In the genomic region with DNA sequence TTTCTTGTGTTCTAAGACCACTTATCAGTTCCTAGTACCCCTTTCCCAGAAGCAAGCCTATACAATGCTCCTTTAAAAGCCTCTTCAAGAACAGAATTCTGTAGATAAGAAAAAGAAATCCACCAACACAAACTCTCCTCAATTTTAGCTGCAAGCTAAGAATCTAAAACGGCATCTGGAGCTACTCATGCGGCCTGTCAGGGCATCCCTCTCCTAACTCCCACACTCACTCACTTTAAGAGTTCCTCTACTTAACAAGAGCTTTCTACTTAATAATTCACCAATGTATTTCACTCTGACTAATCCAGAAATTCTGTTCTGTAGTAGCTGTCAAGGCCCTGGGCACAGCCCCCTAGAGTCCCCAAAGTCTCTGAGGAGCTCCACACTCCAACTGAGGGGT, we compare ENCODE assay signal across 27 mouse cellular contexts. TPM values are rescaled to one million over a fixed set of nuclear protein-coding genes. Genes with fewer than 3 reads are reported as not detected.
DNase-seq lines count a peak whose midpoint lies in the region; ATAC-seq and TF ChIP-seq lines count a peak whose summit lies in the region.
"Had no signal": no experiment of that assay in that cellular context is flagged by ENCODE, and none has a peak within 500 bp of the region (broad histone marks: within the 10 kb centered on the region; RNA-seq: fewer than 3 reads in every experiment).

No protein-coding gene starts in this region.

- no peaks in the 10 kb centered on the region for H3K36me3 ChIP-seq in intestine, embryonic 14.5 days (ENCODE audit: control insufficient read depth, insufficient read depth, low read length)
- H3K36me3 ChIP-seq in intestine, postnatal 0 days (ENCODE audit: control insufficient read depth, insufficient read depth), result no peaks in the 10 kb centered on the region
- H3K36me3 ChIP-seq in ES-Bruce4 (ENCODE audit: control insufficient read depth, insufficient read depth, low read length, poor library complexity, severe bottlenecking), result no peaks in the 10 kb centered on the region
- H3K36me3 ChIP-seq: forebrain, embryonic 10.5 days; heart, embryonic 10.5 days; heart, embryonic 13.5 days had no signal

- H3K27ac ChIP-seq in intestine, embryonic 14.5 days (ENCODE audit: low read depth), result peak overlapping the region; percentile 27; the same call in 1 of the 2 replicates
- no peak overlapping the region for H3K27ac ChIP-seq in intestine, postnatal 0 days (ENCODE audit: low read depth, low read length)
- H3K27ac ChIP-seq in ES-Bruce4 (ENCODE audit: insufficient read depth, low read length), result peak overlapping the region; percentile 100
- H3K27ac ChIP-seq: forebrain, embryonic 10.5 days; forebrain, embryonic 13.5 days; heart, adult 2 months; heart, embryonic 10.5 days; heart, embryonic 13.5 days; hindbrain, embryonic 14.5 days; hindbrain, postnatal 0 days had no signal

- no peak overlapping the region for H3K4me3 ChIP-seq in intestine, embryonic 14.5 days (ENCODE audit: low read depth, low read length)
- H3K4me3 ChIP-seq in intestine, postnatal 0 days (ENCODE audit: low read depth, low read length), result no peak overlapping the region
- H3K4me3 ChIP-seq in ES-Bruce4 (ENCODE audit: low read depth, low read length), result no peak overlapping the region
- H3K4me3 ChIP-seq: forebrain, embryonic 10.5 days; forebrain, embryonic 13.5 days; heart, adult 2 months; heart, embryonic 10.5 days; heart, embryonic 13.5 days had no signal

- H3K4me2 ChIP-seq in intestine, embryonic 14.5 days (ENCODE audit: low read length), result no peak overlapping the region
- no peak overlapping the region for H3K4me2 ChIP-seq in intestine, postnatal 0 days (replicated peaks; ENCODE audit: low read depth)
- H3K4me2 ChIP-seq: forebrain, embryonic 13.5 days; heart, embryonic 13.5 days; hindbrain, embryonic 14.5 days had no signal

- TF ChIP-seq CTCF in intestine, postnatal 0 days (IDR thresholded peaks at IDR 0.05; ENCODE audit: low read depth), result no peak
- TF ChIP-seq CTCF in ES-Bruce4 (IDR thresholded peaks at IDR 0.05; ENCODE audit: low read depth, low read length), result no peak

- no peak for TF ChIP-seq POLR2A in ES-Bruce4 (IDR thresholded peaks at IDR 0.05; ENCODE audit: insufficient read depth, low read length)

- no peak for DNase-seq in intestine, embryonic 14.5 days (ENCODE audit: low spot score)
- peak; percentile 34 for DNase-seq in kidney, postnatal 10 days
- DNase-seq in kidney, postnatal 14 days, result no peak
- no peak for DNase-seq in cerebellum, adult 9-10 months
- DNase-seq: adrenal gland, adult 2 months; adrenal gland, postnatal 14 days; cerebellum, adult 11-12 months; cerebellum, adult 8-10 months; cerebellum, postnatal 14 days; gastrocnemius, postnatal 10 days; gastrocnemius, postnatal 36 days; heart, adult 2 months; heart, postnatal 14 days; heart, postnatal 4 days had no signal

- 0 out of 2 replicates have a peak, but pooled peaks cover 4% of the 10 kb centered on the region for H3K4me1 ChIP-seq in intestine, embryonic 14.5 days (replicated peaks; ENCODE audit: control insufficient read depth, insufficient read depth, low read length)
- H3K4me1 ChIP-seq in intestine, postnatal 0 days (replicated peaks; ENCODE audit: control insufficient read depth, insufficient read depth, low read length), result no peaks in the 10 kb centered on the region
- peaks cover 6% of the 10 kb centered on the region for H3K4me1 ChIP-seq in ES-Bruce4 (ENCODE audit: control insufficient read depth, insufficient read depth, low read length)
- H3K4me1 ChIP-seq: forebrain, embryonic 13.5 days; heart, embryonic 10.5 days; heart, embryonic 13.5 days had no signal

- no peak for ATAC-seq in intestine, embryonic 14.5 days (replicated peaks; ENCODE audit: low FRiP score, low TSS enrichment, low read depth)
- ATAC-seq in intestine, postnatal 0 days, result no peak
- ATAC-seq: forebrain, embryonic 13.5 days; forebrain, embryonic 16.5 days; hindbrain, postnatal 0 days had no signal

- H3K9me3 ChIP-seq in intestine, embryonic 14.5 days (ENCODE audit: control insufficient read depth, low read length), result no peaks in the 10 kb centered on the region
- H3K9me3 ChIP-seq in intestine, postnatal 0 days (ENCODE audit: control insufficient read depth), result no peaks in the 10 kb centered on the region
- no peaks in the 10 kb centered on the region for H3K9me3 ChIP-seq in ES-Bruce4 (replicated peaks; ENCODE audit: control insufficient read depth, insufficient read depth, low read length, poor library complexity, severe bottlenecking)
- H3K9me3 ChIP-seq: forebrain, embryonic 10.5 days; forebrain, embryonic 13.5 days; heart, embryonic 10.5 days; heart, embryonic 13.5 days had no signal

- no peaks in the 10 kb centered on the region for H3K27me3 ChIP-seq in intestine, embryonic 14.5 days (replicated peaks; ENCODE audit: control insufficient read depth, insufficient read depth, low read length)
- no peaks in the 10 kb centered on the region for H3K27me3 ChIP-seq in intestine, postnatal 0 days (replicated peaks; ENCODE audit: control insufficient read depth, insufficient read depth, low read length)
- H3K27me3 ChIP-seq in ES-Bruce4 (ENCODE audit: control insufficient read depth, insufficient read depth, low read length, poor library complexity, severe bottlenecking), result no peaks in the 10 kb centered on the region
- H3K27me3 ChIP-seq: forebrain, embryonic 13.5 days had no signal

- TF ChIP-seq EP300 in ES-Bruce4 (IDR thresholded peaks at IDR 0.05; ENCODE audit: insufficient read depth, low read depth, low read length), result no peak

- 35% methylated on average over 2 of the region's 2 CpGs for WGBS in intestine, embryonic 14.5 days
- 62% methylated on average over 2 of the region's 2 CpGs for WGBS in intestine, postnatal 0 days

- no peak overlapping the region for H3K9ac ChIP-seq in intestine, embryonic 14.5 days (ENCODE audit: low read length)
- H3K9ac ChIP-seq in intestine, postnatal 0 days (ENCODE audit: low read depth, low read length), result no peak overlapping the region
- no peak overlapping the region for H3K9ac ChIP-seq in ES-Bruce4 (ENCODE audit: low read depth, poor library complexity, severe bottlenecking)
- H3K9ac ChIP-seq: forebrain, embryonic 13.5 days; heart, embryonic 13.5 days; hindbrain, embryonic 14.5 days had no signal

RNA-seq across cellular contexts. Expression of a gene that starts 6.3 kb away (rescaled TPM):
- polyA plus RNA-seq in intestine, embryonic 14.5 days (2014; fragmentation: Nextera tagmentation; extraction: Ambion mirVana), result 52.7 and 53.5 TPM in 2 replicates
- 65.1 and 79.2 TPM in 2 replicates for polyA plus RNA-seq in intestine, postnatal 0 days (2015; fragmentation: Nextera tagmentation; extraction: Ambion mirVana)
- 43.1 and 45.9 TPM in 2 replicates for polyA plus RNA-seq in ES-Bruce4 (2011; ENCODE audit: insufficient read depth, insufficient read length, low read depth, missing spikeins)

RNA-seq across cellular contexts. Expression of a gene that starts 6.8 kb away (rescaled TPM):
- polyA plus RNA-seq in intestine, embryonic 14.5 days (2014; fragmentation: Nextera tagmentation; extraction: Ambion mirVana), result 1.1 and 1.8 TPM in 2 replicates
- 9.5 and 9.7 TPM in 2 replicates for polyA plus RNA-seq in intestine, postnatal 0 days (2015; fragmentation: Nextera tagmentation; extraction: Ambion mirVana)
- polyA plus RNA-seq in ES-Bruce4 (2011; ENCODE audit: insufficient read depth, insufficient read length, low read depth, missing spikeins), result not detected in 2 replicates
- polyA plus RNA-seq: embryonic facial prominence, embryonic 11.5 days; hindbrain, embryonic 11.5 days had no signal

RNA-seq across cellular contexts. Expression of a gene that starts 21.1 kb away (rescaled TPM):
- not detected in 2 replicates for polyA plus RNA-seq in intestine, embryonic 14.5 days (2014; fragmentation: Nextera tagmentation; extraction: Ambion mirVana)
- polyA plus RNA-seq in intestine, postnatal 0 days (2015; fragmentation: Nextera tagmentation; extraction: Ambion mirVana), result 0.12 and 0.20 TPM in 2 replicates
- polyA plus RNA-seq in ES-Bruce4 (2011; ENCODE audit: insufficient read depth, insufficient read length, low read depth, missing spikeins), result not detected in 2 replicates
- polyA plus RNA-seq: embryonic facial prominence, embryonic 11.5 days; embryonic facial prominence, embryonic 14.5 days; forebrain, embryonic 10.5 days; forebrain, embryonic 13.5 days; heart, adult 2 months; heart, embryonic 10.5 days; heart, embryonic 13.5 days; hindbrain, embryonic 11.5 days had no signal

RNA-seq across cellular contexts. Expression of a gene that starts 24.1 kb away (rescaled TPM):
- 9.7 and 11.3 TPM in 2 replicates for polyA plus RNA-seq in intestine, embryonic 14.5 days (2014; fragmentation: Nextera tagmentation; extraction: Ambion mirVana)
- 5.4 and 6.2 TPM in 2 replicates for polyA plus RNA-seq in intestine, postnatal 0 days (2015; fragmentation: Nextera tagmentation; extraction: Ambion mirVana)
- 23.7 and 24.1 TPM in 2 replicates for polyA plus RNA-seq in ES-Bruce4 (2011; ENCODE audit: insufficient read depth, insufficient read length, low read depth, missing spikeins)

RNA-seq across cellular contexts. Expression of a gene that starts 35.7 kb away (rescaled TPM):
- polyA plus RNA-seq in intestine, embryonic 14.5 days (2014; fragmentation: Nextera tagmentation; extraction: Ambion mirVana), result not detected in 2 replicates
- 0.13 TPM in 1 of 2 replicates, not detected in the other for polyA plus RNA-seq in intestine, postnatal 0 days (2015; fragmentation: Nextera tagmentation; extraction: Ambion mirVana)
- polyA plus RNA-seq in ES-Bruce4 (2011; ENCODE audit: insufficient read depth, insufficient read length, low read depth, missing spikeins), result not detected in 2 replicates
- polyA plus RNA-seq: brain, embryonic 14.5 days; embryonic facial prominence, embryonic 11.5 days; embryonic facial prominence, embryonic 14.5 days; forebrain, embryonic 10.5 days; forebrain, embryonic 13.5 days; forebrain, embryonic 16.5 days; hindbrain, embryonic 11.5 days; hindbrain, embryonic 14.5 days; hindbrain, postnatal 0 days had no signal
